Mouse (Mus musculus): ENCODE measurements around the gene Slc22a13. TPM values are rescaled to one million over a fixed set of nuclear protein-coding genes. Genes with fewer than 3 reads are reported as not detected.

The Slc22a13 gene
- total and polyA plus RNA-seq, 3 experiments = 0.06 TPM; not detected in 2

GRCm38 (mm10) chr9:119199151-119199861 is 9.6 kb downstream of the Slc22a13 start:
- Histone ChIP-seq H3K4me1 (ENCODE audit: control insufficient read depth, insufficient read depth, low read length) (no peaks in the 10 kb centered on the region), H3K36me3 (ENCODE audit: control insufficient read depth, insufficient read depth, low read length) (no peaks in the 10 kb centered on the region), H3K4me3 (no peak overlapping the region), H3K79me2 (replicated peaks; ENCODE audit: control insufficient read depth, insufficient read depth, low read length) (no peaks in the 10 kb centered on the region), H3K9ac (ENCODE audit: low read depth, low read length) (no peak overlapping the region), H3K27ac (no peak overlapping the region), H3K27me3 (ENCODE audit: control insufficient read depth, insufficient read depth, low read length) (no peaks in the 10 kb centered on the region)
- WGBS = 85% methylated on average over 10 of the region's 10 CpGs
- TF ChIP-seq POLR2A (IDR thresholded peaks at IDR 0.05; ENCODE audit: insufficient read depth, low read depth, low read length) (no peak), EP300 (IDR thresholded peaks at IDR 0.05; ENCODE audit: insufficient read depth, low read depth, low read length) (no peak), CTCF (IDR thresholded peaks at IDR 0.05) (no peak)
- intact Hi-C loops (cut with DNase I) = no loop called here
- no peak for DNase-seq

GRCm38 (mm10) chr9:119192202-119192990 is 16.5 kb downstream of the Slc22a13 start:
- no peaks in the 10 kb centered on the region for H3K27me3 ChIP-seq (ENCODE audit: control insufficient read depth, insufficient read depth, low read length)
- H3K9ac ChIP-seq (ENCODE audit: low read depth, low read length) = no peak overlapping the region
- H3K4me1 ChIP-seq (ENCODE audit: control insufficient read depth, insufficient read depth, low read length) = no peaks in the 10 kb centered on the region
- H3K27ac ChIP-seq = no peak overlapping the region
- 38% methylated on average over 11 of the region's 11 CpGs for WGBS
- no peaks in the 10 kb centered on the region for H3K79me2 ChIP-seq (replicated peaks; ENCODE audit: control insufficient read depth, insufficient read depth, low read length)
- no peak overlapping the region for H3K4me3 ChIP-seq
- DNase-seq = peak; percentile 22 to 35
- intact Hi-C loops (cut with DNase I) = loop anchor here (5.0 kb wide), 1 partner anchor 275 kb away; no protein-coding TSS in a partner anchor
- H3K36me3 ChIP-seq (ENCODE audit: control insufficient read depth, insufficient read depth, low read length) = no peaks in the 10 kb centered on the region
- no peak for TF ChIP-seq POLR2A (IDR thresholded peaks at IDR 0.05; ENCODE audit: insufficient read depth, low read depth, low read length)
- peak; percentile 69 for TF ChIP-seq CTCF (IDR thresholded peaks at IDR 0.05)

- Histone ChIP-seq H3K36me3 (ENCODE audit: control insufficient read depth, insufficient read depth, low read length) (no peaks in the 10 kb centered on the region), H3K9ac (ENCODE audit: low read depth, low read length) (no peak overlapping the region), H3K79me2 (replicated peaks; ENCODE audit: control insufficient read depth, insufficient read depth, low read length) (no peaks in the 10 kb centered on the region), H3K4me1 (ENCODE audit: control insufficient read depth, insufficient read depth, low read length) (no peaks in the 10 kb centered on the region; the same call in 1 of the 2 replicates), H3K27ac (no peak overlapping the region), H3K4me3 (no peak overlapping the region), H3K27me3 (ENCODE audit: control insufficient read depth, insufficient read depth, low read length) (no peaks in the 10 kb centered on the region)
- DNase-seq = peak; percentile 28 to 43
- no peak for TF ChIP-seq EP300 (IDR thresholded peaks at IDR 0.05; ENCODE audit: insufficient read depth, low read depth, low read length)
- TF ChIP-seq CTCF (IDR thresholded peaks at IDR 0.05) = no peak
- TF ChIP-seq POLR2A (IDR thresholded peaks at IDR 0.05; ENCODE audit: insufficient read depth, low read depth, low read length) = no peak
- intact Hi-C loops (cut with DNase I) = no loop called here
- WGBS = 17% methylated on average over 3 of the region's 3 CpGs
Observed at GRCm38 (mm10) chr9:119181241-119181728, 27.6 kb downstream of the Slc22a13 start.

GRCm38 (mm10) chr9:119179292-119179691 is 29.6 kb downstream of the Slc22a13 start:
- Histone ChIP-seq H3K9ac (ENCODE audit: low read depth, low read length) (no peak overlapping the region), H3K4me1 (ENCODE audit: control insufficient read depth, insufficient read depth, low read length) (no peaks in the 10 kb centered on the region; the same call in 1 of the 2 replicates), H3K27ac (no peak overlapping the region), H3K36me3 (ENCODE audit: control insufficient read depth, insufficient read depth, low read length) (no peaks in the 10 kb centered on the region), H3K27me3 (ENCODE audit: control insufficient read depth, insufficient read depth, low read length) (no peaks in the 10 kb centered on the region), H3K79me2 (replicated peaks; ENCODE audit: control insufficient read depth, insufficient read depth, low read length) (no peaks in the 10 kb centered on the region), H3K4me3 (no peak overlapping the region)
- DNase-seq = no peak
- TF ChIP-seq CTCF (IDR thresholded peaks at IDR 0.05) (no peak), EP300 (IDR thresholded peaks at IDR 0.05; ENCODE audit: insufficient read depth, low read depth, low read length) (no peak), POLR2A (IDR thresholded peaks at IDR 0.05; ENCODE audit: insufficient read depth, low read depth, low read length) (no peak)
- intact Hi-C loops (cut with DNase I) = no loop called here
- WGBS = 78% methylated on average over 11 of the region's 11 CpGs

GRCm38 (mm10) chr9:119167608-119168007 is 41.3 kb downstream of the Slc22a13 start:
- Histone ChIP-seq H3K4me3 (no peak overlapping the region), H3K36me3 (ENCODE audit: control insufficient read depth, insufficient read depth, low read length) (no peaks in the 10 kb centered on the region), H3K27me3 (ENCODE audit: control insufficient read depth, insufficient read depth, low read length) (no peaks in the 10 kb centered on the region), H3K4me1 (ENCODE audit: control insufficient read depth, insufficient read depth, low read length) (no peaks in the 10 kb centered on the region), H3K27ac (no peak overlapping the region), H3K9ac (ENCODE audit: low read depth, low read length) (no peak overlapping the region), H3K79me2 (replicated peaks; ENCODE audit: control insufficient read depth, insufficient read depth, low read length) (no peaks in the 10 kb centered on the region)
- WGBS = 84% methylated on average over 2 of the region's 2 CpGs
- DNase-seq = no peak
- intact Hi-C loops (cut with DNase I) = no loop called here
- TF ChIP-seq CTCF (IDR thresholded peaks at IDR 0.05) (no peak), POLR2A (IDR thresholded peaks at IDR 0.05; ENCODE audit: insufficient read depth, low read depth, low read length) (no peak), EP300 (IDR thresholded peaks at IDR 0.05; ENCODE audit: insufficient read depth, low read depth, low read length) (no peak)

- no peaks in the 10 kb centered on the region for H3K4me1 ChIP-seq (ENCODE audit: control insufficient read depth, insufficient read depth, low read length)
- no peak overlapping the region for H3K9ac ChIP-seq (ENCODE audit: low read depth, low read length)
- no peak overlapping the region for H3K4me3 ChIP-seq
- H3K27me3 ChIP-seq (ENCODE audit: control insufficient read depth, insufficient read depth, low read length) = no peaks in the 10 kb centered on the region
- no peak for DNase-seq
- intact Hi-C loops (cut with DNase I) = no loop called here
- no peaks in the 10 kb centered on the region for H3K79me2 ChIP-seq (replicated peaks; ENCODE audit: control insufficient read depth, insufficient read depth, low read length)
- no peak for TF ChIP-seq POLR2A (IDR thresholded peaks at IDR 0.05; ENCODE audit: insufficient read depth, low read depth, low read length)
- TF ChIP-seq CTCF (IDR thresholded peaks at IDR 0.05) = no peak
- TF ChIP-seq EP300 (IDR thresholded peaks at IDR 0.05; ENCODE audit: insufficient read depth, low read depth, low read length) = no peak
- WGBS = 73% methylated on average over 6 of the region's 6 CpGs
- no peaks in the 10 kb centered on the region for H3K36me3 ChIP-seq (ENCODE audit: control insufficient read depth, insufficient read depth, low read length)
- H3K27ac ChIP-seq = no peak overlapping the region
Observed at GRCm38 (mm10) chr9:119165548-119165947, 43.4 kb downstream of the Slc22a13 start.

All from heart, adult 2 months (tissue).